Mouse (Mus musculus) spleen, adult 2 months (tissue): ENCODE results near the gene Stx8.

ENCODE experiments used
- CTCF ChIP-seq: fragments of 200-500 bp; IDR thresholded peaks from 2 replicates; pipeline ENCODE4 v1.5.1; 2011; ENCODE audit warnings: mild to moderate bottlenecking, inconsistent platforms; ENCODE audit not compliant: insufficient read depth, insufficient read length, insufficient replicate concordance; ENCODE audit errors: extremely low read depth
- POLR2A ChIP-seq: fragments of 200-500 bp; IDR thresholded peaks from 2 replicates; pipeline ENCODE4 v1.6.1; 2011; ENCODE audit warnings: low read depth, low read length, inconsistent platforms

GRCm38 (mm10) chr11:68208023-68208422 lies 242.0 kb downstream of the Stx8 start:
- TF ChIP-seq POLR2A: no peak
- TF ChIP-seq CTCF: no peak
